Mouse (Mus musculus): ENCODE results near the gene Tcte3. TPM values are rescaled to one million over a fixed set of nuclear protein-coding genes. Genes with fewer than 3 reads are reported as not detected.

The Tcte3 gene
- polyA plus RNA-seq, 1 experiment from 2014 or later, result 0.74 TPM

Other genes with a start within 250 kb of the Tcte3 start
- gene Wdr27, start 98.3 kb downstream of the Tcte3 start, polyA plus RNA-seq (2016; fragmentation: Nextera tagmentation; extraction: Ambion mirVana), result 4.3 and 8.7 TPM in 2 replicates
- 29.8 and 33.7 TPM in 2 replicates for gene 1600012H06Rik, start 98.3 kb downstream of the Tcte3 start, polyA plus RNA-seq (2016; fragmentation: Nextera tagmentation; extraction: Ambion mirVana)
- 23.6 and 27.0 TPM in 2 replicates for gene Phf10, start 80.2 kb downstream of the Tcte3 start, polyA plus RNA-seq (2016; fragmentation: Nextera tagmentation; extraction: Ambion mirVana)
- 15.0 and 16.2 TPM in 2 replicates for gene 9030025P20Rik, start 63.0 kb downstream of the Tcte3 start, polyA plus RNA-seq (2016; fragmentation: Nextera tagmentation; extraction: Ambion mirVana)
- 0.60 and 0.78 TPM in 2 replicates for gene Gm3417, start 62.7 kb downstream of the Tcte3 start, polyA plus RNA-seq (2016; fragmentation: Nextera tagmentation; extraction: Ambion mirVana)
- 9.0 and 10.8 TPM in 2 replicates for gene Gm3435, start 31.3 kb downstream of the Tcte3 start, polyA plus RNA-seq (2016; fragmentation: Nextera tagmentation; extraction: Ambion mirVana)
- 91.1 and 106 TPM in 2 replicates for gene Ermard, start 280 bp downstream of the Tcte3 start, polyA plus RNA-seq (2016; fragmentation: Nextera tagmentation; extraction: Ambion mirVana)
- 6.7 and 6.8 TPM in 2 replicates for gene Gm3448, start within 50 bp of the Tcte3 start, polyA plus RNA-seq (2016; fragmentation: Nextera tagmentation; extraction: Ambion mirVana)

All from forebrain, embryonic 12.5 days (tissue).